Mouse (Mus musculus): Measurements from ENCODE around the gene Fam129b.

GRCm38 (mm10) chr2:32954581-32954980 lies 78.7 kb downstream of the Fam129b start:
- TF ChIP-seq POLR2A (IDR thresholded peaks at IDR 0.05; ENCODE audit: extremely low read depth, insufficient read depth, low read length) = no peak
- TF ChIP-seq CTCF (IDR thresholded peaks at IDR 0.05; ENCODE audit: low read depth, low read length) = no peak
